Mouse (Mus musculus): ENCODE data around the gene Glp2r. TPM values are rescaled to one million over a fixed set of nuclear protein-coding genes. Genes with fewer than 3 reads are reported as not detected.

Gene Glp2r
- polyA plus RNA-seq, 1 experiment from 2014 or later, result 0.21 TPM

Other genes starting within 250 kb of the Glp2r start
- gene Rcvrn, start 75.8 kb downstream of the Glp2r start, polyA plus RNA-seq (2015; fragmentation: Nextera tagmentation; extraction: Ambion mirVana), result not detected in 2 replicates
- not detected in 2 replicates for gene Gsg1l2, start 3.5 kb upstream of the Glp2r start, polyA plus RNA-seq (2015; fragmentation: Nextera tagmentation; extraction: Ambion mirVana)
- 1.1 and 1.7 TPM in 2 replicates for gene Dhrs7c, start 27.0 kb upstream of the Glp2r start, polyA plus RNA-seq (2015; fragmentation: Nextera tagmentation; extraction: Ambion mirVana)
- gene Usp43, start 151.0 kb upstream of the Glp2r start, polyA plus RNA-seq (2015; fragmentation: Nextera tagmentation; extraction: Ambion mirVana), result 3.1 and 3.7 TPM in 2 replicates
- gene Cfap52, start 194.5 kb upstream of the Glp2r start, polyA plus RNA-seq (2015; fragmentation: Nextera tagmentation; extraction: Ambion mirVana), result 9.7 and 13.3 TPM in 2 replicates
- 59.3 and 64.7 TPM in 2 replicates for gene Stx8, start 195.0 kb upstream of the Glp2r start, polyA plus RNA-seq (2015; fragmentation: Nextera tagmentation; extraction: Ambion mirVana)

Measured in lung, embryonic 16.5 days (tissue).